Mouse (Mus musculus): Measurements from ENCODE around the gene Edn1.

DNA sequence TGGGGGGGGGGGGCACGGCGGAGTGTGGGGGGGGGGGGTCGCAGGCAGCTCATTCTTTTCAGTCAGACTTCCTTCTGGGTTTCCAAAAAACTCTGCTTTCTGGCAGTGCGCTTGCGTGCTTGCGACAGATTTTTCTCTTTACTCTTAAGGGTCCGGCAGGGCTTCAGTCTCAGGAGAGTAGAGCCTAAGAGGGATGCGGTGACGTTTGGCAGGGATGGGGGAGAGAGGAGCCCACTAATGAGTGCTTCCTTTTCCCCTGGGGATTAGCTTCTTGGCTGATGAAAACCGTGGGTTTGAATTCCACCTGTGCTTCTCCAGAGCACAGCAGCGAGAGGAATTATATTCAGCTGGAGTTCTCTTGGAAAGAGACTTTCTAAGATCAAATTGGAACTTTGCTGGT lies 8.5 kb downstream of the Edn1 start:
- TF ChIP-seq CTCF (IDR thresholded peaks at IDR 0.05; ENCODE audit: low read depth, low read length) (no peak), TAL1 (conservative IDR thresholded peaks at IDR 0.05; ENCODE audit: low read depth, low read length) (no peak), GATA1 (IDR thresholded peaks at IDR 0.05; ENCODE audit: borderline replicate concordance, low read length) (no peak)
